Mouse (Mus musculus) c-Kit-negative CD71-positive TER-119-positive erythroid progenitor cells, embryonic 14.5 days (primary cell): ENCODE data around the gene Tenm2.

Experiments
- DNase-seq: peaks from one replicate; pipeline ENCODE4 v3.0.0-alpha.2; 2013; ENCODE audit warnings: low read depth, low spot score

Gene Tenm2

DNA sequence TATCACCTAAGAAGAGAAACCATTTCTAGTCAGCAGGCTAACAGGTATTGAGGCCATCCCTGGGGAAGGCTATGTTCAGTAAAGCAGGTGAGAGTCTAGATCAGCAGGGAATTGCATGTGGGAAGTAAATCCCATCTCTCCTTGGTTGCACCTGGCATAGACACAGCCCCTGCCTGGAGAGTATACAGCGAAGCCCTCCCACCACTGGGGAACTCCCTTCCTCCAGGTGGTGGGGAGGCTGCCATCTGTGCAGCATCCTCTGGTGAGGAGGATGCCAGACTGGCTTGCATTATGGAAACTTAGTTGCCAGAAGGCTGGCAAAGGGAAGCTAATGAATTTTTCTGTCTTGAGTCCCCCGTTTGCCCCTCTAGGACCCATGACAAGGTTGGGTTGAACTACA, 1243.9 kb downstream of the Tenm2 start:
- no peak for DNase-seq

GRCm38 (mm10) chr11:35989967-35990366, 1245.8 kb downstream of the Tenm2 start:
- DNase-seq: no peak

DNA sequence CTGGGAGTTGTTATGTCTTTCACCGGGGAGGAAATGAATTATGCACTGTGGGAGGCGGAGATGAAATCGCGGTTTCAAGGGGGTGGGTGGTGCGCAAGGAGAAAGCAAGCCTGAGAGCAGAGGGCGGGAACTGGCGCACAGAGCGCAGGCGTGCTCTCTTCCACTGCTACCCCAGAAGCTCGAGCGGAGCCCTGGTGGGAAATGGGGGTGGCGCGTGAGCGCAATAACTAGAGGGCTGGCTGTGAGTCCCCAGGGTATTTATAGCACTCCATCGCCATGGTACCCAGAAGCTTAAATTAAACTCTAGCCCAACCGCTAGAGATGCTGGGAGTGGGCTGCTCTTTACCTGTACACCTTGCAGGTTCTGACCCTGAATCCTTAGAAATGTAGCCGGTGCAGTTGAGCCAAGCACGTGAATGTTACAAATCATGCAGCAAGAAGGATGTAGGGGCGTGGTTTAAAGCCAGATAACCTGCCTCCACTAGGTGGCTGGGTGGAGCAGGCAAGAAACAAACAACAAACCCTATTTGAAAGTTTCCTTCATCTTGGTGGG, 1249.8 kb downstream of the Tenm2 start:
- DNase-seq: no peak

DNA sequence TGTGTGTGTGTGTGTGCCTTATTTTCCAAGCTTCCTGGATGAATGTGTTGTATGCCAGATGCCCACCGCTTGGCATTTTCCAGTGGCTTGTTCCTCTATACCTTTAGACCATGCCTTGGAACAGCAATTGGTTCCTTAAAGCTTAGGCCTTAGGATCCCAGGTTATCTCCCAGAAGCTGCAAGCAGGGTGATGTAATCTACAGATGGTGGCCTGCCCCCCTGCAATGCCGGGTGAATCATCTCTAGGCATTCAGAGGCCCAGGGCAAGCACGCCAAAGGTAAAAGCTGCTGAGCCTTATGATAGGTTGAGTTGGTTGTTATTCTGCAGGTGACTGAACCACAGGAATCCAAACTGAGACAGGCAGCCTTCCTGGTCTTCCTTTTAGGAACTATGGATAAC, 1253.0 kb downstream of the Tenm2 start:
- no peak for DNase-seq

GRCm38 (mm10) chr11:35980411-35980917, 1255.3 kb downstream of the Tenm2 start, which contains the start of gene Wwc1:
Wwc1 (minus strand) TSS chr11:35980527.
- no peak for DNase-seq

DNA sequence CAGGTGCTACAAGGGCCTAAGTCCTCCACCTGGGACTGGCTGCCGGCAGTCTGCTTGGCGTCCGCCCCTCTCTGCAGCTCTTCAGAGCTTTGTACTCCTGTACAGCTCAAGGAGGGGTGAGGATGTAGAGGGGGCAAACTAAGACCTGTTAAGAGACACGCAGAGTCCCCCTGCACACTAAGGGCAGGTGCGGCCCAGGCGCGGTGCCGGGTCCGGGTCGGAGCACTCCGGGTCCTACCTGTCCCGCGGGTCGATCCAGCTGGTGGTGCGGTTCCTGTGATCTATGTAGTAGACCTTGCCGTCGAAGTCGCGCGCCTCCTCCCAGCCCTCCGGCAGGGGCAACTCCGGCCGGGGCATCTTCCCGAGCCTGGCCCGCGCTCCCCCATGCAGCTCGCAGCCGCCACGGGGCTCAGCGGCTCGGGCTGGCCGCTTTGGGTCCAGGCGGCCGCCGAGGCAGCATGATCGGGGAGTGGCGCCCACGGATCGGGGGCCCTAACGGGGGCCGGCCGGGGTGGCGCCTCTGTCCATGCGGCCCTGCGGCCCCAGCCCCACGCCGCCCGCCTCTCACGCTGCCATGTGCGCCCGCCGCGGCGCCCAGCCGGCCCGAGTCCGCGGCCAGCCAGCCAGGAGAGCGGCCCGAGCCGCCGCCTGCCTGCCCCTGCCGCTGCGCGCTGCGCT, 1255.9 kb downstream of the Tenm2 start:
- DNase-seq: no peak

DNA sequence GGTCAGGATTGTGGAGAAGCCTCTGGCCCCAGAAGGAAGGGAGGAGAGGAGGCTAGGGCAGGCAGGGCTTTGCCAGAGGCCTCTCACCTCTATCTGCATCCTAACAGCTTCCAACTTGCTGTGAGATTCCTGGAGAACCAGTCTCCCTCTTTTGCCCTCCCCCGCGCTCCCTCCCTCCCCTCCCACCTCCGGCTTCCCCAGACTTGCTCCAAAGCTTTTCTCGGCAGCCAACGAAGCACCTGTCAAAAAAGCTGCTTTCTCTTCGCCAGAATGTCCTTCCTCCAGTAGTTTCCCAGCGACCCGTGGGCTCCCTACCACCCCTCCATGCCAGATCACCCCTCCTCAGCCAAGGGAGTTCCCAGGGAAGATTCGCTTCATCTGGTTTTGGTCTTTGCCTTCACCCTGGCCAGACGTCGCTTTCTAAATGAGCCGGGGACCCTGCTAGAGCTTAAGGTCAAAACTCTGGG, 1256.5 kb downstream of the Tenm2 start:
- no peak for DNase-seq

DNA sequence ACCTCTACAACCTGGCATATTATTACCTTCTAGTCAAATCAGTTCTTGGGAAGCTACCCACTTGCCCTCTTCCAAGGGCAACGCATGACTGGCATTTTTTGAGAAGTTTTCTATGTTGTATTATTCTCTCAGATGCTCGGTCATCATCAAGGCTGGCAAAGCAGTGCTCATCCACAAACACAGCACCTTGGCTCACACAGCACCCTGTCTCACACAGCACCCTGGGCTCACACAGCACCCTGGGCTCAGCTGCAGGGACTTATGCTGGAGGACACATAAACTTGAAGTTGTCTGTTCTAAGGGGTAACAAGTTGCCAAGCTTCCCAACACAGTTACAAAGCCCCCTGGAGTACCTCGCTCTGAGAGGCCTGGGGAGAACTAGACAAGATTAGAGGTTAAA, 1258.0 kb downstream of the Tenm2 start:
- no peak for DNase-seq

DNA sequence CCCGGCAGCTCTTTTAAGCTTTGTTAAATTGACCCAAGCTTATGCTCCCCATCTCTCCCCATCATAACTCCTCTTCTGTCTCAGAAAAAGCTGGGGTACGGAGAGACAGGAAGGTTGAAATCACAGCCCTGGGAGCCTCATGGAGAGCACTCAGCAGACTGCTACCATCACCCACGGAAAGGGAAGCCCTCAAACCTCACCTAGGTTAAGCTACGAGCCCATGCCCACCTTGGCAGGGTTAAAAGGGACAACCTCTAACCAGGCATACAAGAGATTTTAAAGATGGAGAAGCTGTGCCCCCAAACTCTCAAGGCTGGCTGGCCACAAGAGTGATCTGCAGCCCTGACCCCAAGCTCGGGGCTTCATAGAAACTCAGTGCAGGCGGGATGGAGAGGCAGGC, 1258.7 kb downstream of the Tenm2 start:
- no peak for DNase-seq

DNA sequence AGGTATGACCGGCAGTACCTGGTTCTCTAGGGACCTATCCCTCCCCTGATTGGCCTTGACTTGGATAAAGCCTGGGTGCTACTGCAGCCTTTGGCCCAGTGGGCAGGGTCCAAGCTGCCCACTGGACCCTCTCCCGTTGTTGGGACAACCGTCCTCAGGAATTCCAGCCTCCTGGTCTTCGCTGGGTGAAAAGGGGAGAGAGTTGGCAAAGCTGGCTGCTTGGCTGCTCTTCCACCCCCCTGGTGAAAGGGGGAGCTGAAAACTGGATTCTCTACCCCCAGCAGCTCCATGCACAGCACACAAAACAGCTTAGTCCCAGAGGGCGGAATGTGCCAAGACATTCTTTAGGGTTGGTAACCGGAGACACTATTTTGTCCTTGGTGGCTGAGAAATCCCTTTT, 1259.3 kb downstream of the Tenm2 start:
- DNase-seq: no peak

- DNase-seq: no peak
Measured at GRCm38 (mm10) chr11:35974632-35975450, 1260.9 kb downstream of the Tenm2 start.

DNA sequence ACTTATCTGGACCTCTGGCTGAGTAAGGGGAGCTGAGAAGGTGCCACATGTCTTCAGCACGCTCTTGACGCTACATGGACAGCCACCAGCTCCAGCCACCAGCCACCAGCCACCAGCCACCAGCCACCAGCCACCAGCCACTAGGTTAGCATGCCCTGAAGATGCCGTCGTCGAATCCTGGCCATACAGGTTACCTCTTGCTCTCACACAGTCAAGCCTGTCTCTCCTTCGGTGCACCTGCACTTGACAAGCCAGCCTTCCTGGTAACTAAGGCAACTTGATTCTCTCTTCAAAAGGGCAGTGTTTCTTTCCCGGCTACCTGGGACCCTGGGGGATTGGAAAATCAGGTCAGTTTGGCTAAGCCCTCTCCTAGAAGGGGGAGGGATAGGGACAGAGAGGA, 1262.6 kb downstream of the Tenm2 start:
- DNase-seq: no peak

- DNase-seq: no peak
Measured at GRCm38 (mm10) chr11:35972270-35972931, 1263.4 kb downstream of the Tenm2 start.

GRCm38 (mm10) chr11:35970806-35971705, 1264.7 kb downstream of the Tenm2 start:
- no peak for DNase-seq

- DNase-seq: no peak
Measured at GRCm38 (mm10) chr11:35968291-35968690, 1267.5 kb downstream of the Tenm2 start.

DNA sequence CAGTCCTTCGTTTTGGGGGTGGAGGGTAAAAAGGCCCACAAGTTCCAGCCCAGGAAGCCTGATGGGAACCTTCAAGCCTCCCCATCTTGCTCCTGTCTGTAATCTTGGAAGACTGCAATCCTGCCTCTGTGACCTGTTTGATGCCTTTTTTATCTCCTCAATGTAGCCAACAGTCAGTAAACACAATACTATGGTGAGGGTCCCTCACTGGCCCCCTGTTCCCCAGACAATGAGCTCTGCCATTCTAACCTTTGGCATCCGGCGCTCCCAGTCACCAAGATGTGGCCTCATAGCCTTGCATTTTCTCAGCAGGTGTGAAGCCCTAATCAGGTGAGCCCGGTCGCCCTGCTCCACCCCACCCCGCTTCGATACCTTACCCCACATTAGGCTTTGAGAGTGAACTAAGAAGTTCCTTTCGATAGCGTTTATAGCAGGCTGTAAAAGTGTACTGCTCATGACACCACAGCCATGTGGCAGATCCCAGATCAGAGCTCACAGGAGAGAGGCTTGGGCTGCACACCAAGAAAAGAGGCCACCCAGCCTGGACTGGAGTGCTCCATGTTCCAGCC, 1271.7 kb downstream of the Tenm2 start:
- DNase-seq: no peak

- no peak for DNase-seq
Measured at GRCm38 (mm10) chr11:35963554-35963953, 1272.2 kb downstream of the Tenm2 start.

DNA sequence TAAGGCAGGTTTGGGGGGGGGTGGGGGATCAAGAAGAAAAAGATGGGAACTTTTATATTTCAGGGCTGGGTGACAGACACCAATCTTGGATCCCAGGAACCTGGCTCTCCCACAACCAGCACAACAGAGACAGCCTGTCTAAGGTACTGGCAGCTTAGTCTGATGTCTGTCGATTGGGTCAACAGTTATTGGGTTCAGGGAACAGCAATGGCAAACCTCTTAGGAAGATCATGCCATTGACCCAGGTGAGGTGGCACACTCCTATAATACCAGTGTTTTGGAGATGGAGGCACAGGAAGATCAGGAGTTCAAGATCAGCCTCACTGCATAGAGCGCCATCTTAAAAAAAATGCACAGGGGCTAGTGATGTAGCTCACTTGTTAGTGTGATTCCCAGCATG, 1273.3 kb downstream of the Tenm2 start:
- DNase-seq: no peak

- no peak for DNase-seq
Measured at GRCm38 (mm10) chr11:35959270-35959669, 1276.5 kb downstream of the Tenm2 start.
